Mouse (Mus musculus): Measurements from ENCODE around the gene Gale. TPM values are rescaled to one million over a fixed set of nuclear protein-coding genes. Genes with fewer than 3 reads are reported as not detected.

The Gale gene
- 15.9 TPM for polyA plus RNA-seq (2015; fragmentation: Illumina TruSeq; extraction: RNeasy Lipid Tissue Mini Kit (QIAGEN cat#74804); ENCODE audit: insufficient read depth, low read depth, low replicate concordance)

DNA sequence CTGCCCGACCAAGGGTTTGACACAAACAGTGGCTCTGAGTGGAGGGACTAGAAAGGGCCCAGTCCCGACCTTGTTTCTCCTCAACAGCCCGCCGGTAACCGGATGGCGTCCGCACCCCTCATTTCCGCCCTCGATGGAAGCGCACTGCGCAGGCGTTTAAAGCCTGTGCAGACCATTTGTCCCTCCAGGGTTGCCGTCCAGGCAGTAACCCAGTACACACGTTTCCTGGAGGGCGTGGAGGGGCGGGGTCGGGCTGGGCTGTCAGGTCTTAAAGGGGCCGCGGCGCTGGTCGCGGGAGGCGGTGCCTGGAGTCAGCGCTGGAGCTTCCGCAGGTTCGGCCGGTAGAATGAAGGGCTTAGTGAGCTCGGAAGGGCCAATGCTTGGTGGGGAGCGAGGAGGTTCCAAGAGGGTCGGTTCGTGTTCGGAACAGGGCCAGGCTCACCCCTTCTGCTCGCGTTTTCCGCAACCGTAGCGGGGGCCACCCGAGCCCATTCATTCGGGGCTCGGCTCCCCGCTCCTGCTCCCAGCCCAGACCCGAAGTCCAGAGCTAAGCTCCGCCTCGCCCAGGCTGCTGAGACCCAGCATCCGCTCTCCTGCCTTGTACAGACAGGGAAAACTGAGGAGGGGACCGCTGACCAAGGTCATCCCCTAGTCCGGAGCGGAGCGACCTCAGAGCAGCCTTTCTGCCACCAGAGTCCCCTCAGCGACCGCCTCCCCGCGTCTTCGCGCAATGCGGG lies at the start of gene Gale:
Gene Gale, plus strand, starts transcription at position 271 of the 737 bp plus-strand sequence.

DNA sequence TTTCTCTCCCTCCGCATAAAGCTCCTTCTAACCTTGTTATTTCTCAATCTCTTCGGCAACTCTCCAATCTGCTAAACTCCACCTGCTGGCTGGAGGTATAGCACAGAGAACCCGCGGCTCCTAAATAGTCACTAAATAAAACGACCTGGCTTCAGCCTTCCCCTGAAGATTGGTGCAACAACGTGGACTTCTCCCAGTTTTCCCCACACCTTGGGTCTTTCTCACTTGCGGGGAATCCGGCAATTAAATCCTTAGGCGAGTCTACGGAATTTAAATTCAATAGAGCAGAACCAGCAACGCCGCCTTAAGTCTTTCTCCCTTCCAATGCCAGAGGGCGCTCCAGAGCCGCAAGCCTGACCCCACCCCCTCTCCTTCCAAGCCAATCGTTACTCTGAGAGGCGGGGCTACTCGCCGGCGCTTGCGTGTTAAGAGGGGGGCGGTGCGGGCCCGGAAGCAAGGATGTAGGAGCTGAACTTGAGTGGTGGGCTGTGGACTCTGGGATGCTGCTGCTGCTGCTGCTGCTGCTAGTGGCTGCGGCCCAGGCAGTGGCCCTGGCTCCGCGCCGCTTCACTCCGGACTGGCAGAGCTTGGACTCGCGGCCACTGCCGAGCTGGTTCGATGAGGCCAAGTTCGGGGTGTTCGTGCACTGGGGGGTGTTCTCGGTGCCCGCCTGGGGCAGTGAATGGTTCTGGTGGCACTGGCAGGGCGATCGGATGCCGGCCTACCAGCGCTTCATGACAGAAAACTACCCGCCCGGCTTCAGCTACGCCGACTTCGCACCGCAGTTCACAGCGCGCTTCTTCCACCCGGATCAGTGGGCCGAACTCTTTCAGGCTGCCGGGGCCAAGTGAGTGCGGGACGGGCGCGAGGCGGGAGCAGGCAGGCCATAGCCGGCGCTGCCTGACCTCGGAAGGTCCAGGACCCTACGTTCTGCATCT lies 43.0 kb upstream of the Gale start, which contains the start of gene Fuca1:
Gene Fuca1, plus strand, starts transcription at position 432 of the 938 bp plus-strand sequence.

DNA sequence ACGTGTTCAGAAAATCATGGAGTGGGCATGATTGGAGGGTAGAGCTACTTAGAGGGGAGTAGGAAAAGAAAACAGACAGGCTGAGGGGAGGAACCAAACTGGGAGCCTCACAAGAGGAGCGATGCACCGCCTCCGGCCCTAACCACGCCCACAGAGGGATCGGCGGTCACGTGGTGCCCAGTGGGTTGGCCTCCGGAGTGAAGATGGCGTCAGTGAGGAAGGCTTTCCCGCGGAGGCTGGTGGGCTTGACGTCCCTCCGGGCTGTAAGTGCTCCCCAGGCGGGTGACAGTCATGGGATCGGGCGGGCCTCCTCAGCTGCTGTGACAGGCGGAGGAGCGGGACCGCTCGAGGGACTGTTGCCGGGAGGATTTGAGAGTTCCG lies 17.3 kb upstream of the Gale start, which contains the start of gene Hmgcl:
Gene Hmgcl, plus strand, starts transcription at position 171 of the 381 bp plus-strand sequence.

DNA sequence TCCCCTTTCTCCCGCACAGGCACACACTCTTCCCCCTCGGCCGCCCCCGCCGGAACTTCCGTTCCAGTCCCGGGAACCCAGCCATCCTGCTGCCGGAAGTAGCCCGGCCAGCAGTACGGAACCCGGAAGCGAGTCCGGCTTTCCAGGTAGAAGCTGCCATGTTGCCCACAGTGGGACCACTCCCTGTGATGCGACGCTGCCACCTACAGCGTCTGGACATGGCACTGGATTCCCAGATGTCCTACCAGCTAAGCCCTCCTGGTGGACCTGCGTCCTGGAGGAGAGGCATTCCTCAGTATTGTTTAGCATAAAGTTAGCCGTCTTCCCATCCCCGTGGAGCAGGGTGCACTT lies 9.0 kb downstream of the Gale start, which contains the start of gene Lypla2:
Gene Lypla2, minus strand, starts transcription at position 71 of the 351 bp plus-strand sequence.

DNA sequence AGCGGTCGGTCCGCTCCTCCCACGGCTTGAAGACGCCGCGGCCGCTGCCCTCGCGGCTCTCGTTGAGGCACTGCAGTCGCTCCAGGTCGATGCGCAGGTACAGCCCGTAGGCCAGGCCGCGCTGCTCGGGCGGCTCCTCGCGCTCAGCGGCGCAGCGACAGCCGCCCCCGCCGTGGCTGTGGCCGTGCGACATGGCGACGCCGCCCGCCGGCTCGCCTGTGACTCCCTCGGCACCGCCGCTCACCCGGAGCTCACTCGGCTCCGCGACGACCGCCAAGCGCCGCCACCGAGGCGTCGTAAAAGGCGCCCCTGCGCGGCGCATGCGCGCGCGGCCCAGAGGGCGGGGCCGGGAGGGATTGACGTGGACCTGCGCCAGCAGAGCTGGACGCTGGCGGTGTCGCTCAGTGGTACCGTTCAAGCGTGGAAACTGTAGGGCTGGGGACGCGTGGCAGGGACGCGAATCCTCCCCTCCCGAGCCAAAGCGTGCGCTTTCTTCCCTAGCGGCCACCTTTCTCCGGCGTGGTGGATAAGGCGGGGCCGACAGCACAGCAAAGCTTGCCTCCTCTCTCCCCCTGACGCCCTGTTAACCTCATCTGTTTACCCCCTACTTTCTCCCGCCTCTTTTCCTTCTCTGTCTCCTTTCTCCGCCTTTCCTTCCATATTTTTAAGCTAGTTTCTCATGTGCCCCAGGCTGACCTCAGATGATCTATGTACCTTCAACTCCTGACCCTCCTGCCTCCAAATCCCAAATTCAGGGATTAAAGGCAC lies 23.6 kb downstream of the Gale start, which contains the start of gene Pithd1:
Gene Pithd1, minus strand, starts transcription at position 322 of the 768 bp plus-strand sequence.

Other genes starting within 250 kb of the Gale start
- 3.6 TPM for gene Il22ra1, start 235.6 kb upstream of the Gale start, polyA plus RNA-seq (2015; fragmentation: Illumina TruSeq; extraction: RNeasy Lipid Tissue Mini Kit (QIAGEN cat#74804); ENCODE audit: insufficient read depth, low read depth, low replicate concordance)
- gene Myom3, start 204.0 kb upstream of the Gale start, polyA plus RNA-seq (2015; fragmentation: Illumina TruSeq; extraction: RNeasy Lipid Tissue Mini Kit (QIAGEN cat#74804); ENCODE audit: insufficient read depth, low read depth, low replicate concordance): 2.3 TPM
- 18.5 TPM for gene Srsf10, start 108.0 kb upstream of the Gale start, polyA plus RNA-seq (2015; fragmentation: Illumina TruSeq; extraction: RNeasy Lipid Tissue Mini Kit (QIAGEN cat#74804); ENCODE audit: insufficient read depth, low read depth, low replicate concordance)
- gene Pnrc2, start 89.9 kb upstream of the Gale start, polyA plus RNA-seq (2015; fragmentation: Illumina TruSeq; extraction: RNeasy Lipid Tissue Mini Kit (QIAGEN cat#74804); ENCODE audit: insufficient read depth, low read depth, low replicate concordance): 26.0 TPM
- gene Cnr2, start 68.3 kb upstream of the Gale start, polyA plus RNA-seq (2015; fragmentation: Illumina TruSeq; extraction: RNeasy Lipid Tissue Mini Kit (QIAGEN cat#74804); ENCODE audit: insufficient read depth, low read depth, low replicate concordance): 0.20 TPM
- 27.0 TPM for gene Fuca1, start 43.0 kb upstream of the Gale start, polyA plus RNA-seq (2015; fragmentation: Illumina TruSeq; extraction: RNeasy Lipid Tissue Mini Kit (QIAGEN cat#74804); ENCODE audit: insufficient read depth, low read depth, low replicate concordance)
- gene Hmgcl, start 17.3 kb upstream of the Gale start, polyA plus RNA-seq (2015; fragmentation: Illumina TruSeq; extraction: RNeasy Lipid Tissue Mini Kit (QIAGEN cat#74804); ENCODE audit: insufficient read depth, low read depth, low replicate concordance): 13.4 TPM
- gene Lypla2, start 8.9 kb downstream of the Gale start, polyA plus RNA-seq (2015; fragmentation: Illumina TruSeq; extraction: RNeasy Lipid Tissue Mini Kit (QIAGEN cat#74804); ENCODE audit: insufficient read depth, low read depth, low replicate concordance): 28.8 TPM
- 6.3 TPM for gene Pithd1, start 23.5 kb downstream of the Gale start, polyA plus RNA-seq (2015; fragmentation: Illumina TruSeq; extraction: RNeasy Lipid Tissue Mini Kit (QIAGEN cat#74804); ENCODE audit: insufficient read depth, low read depth, low replicate concordance)
- gene Eloa, start 58.0 kb downstream of the Gale start, polyA plus RNA-seq (2015; fragmentation: Illumina TruSeq; extraction: RNeasy Lipid Tissue Mini Kit (QIAGEN cat#74804); ENCODE audit: insufficient read depth, low read depth, low replicate concordance): 6.1 TPM
- gene Rpl11, start 89.7 kb downstream of the Gale start, polyA plus RNA-seq (2015; fragmentation: Illumina TruSeq; extraction: RNeasy Lipid Tissue Mini Kit (QIAGEN cat#74804); ENCODE audit: insufficient read depth, low read depth, low replicate concordance): 367 TPM
- gene Id3, start 179.8 kb downstream of the Gale start, polyA plus RNA-seq (2015; fragmentation: Illumina TruSeq; extraction: RNeasy Lipid Tissue Mini Kit (QIAGEN cat#74804); ENCODE audit: insufficient read depth, low read depth, low replicate concordance): 40.0 TPM
- gene E2f2, start 208.7 kb downstream of the Gale start, polyA plus RNA-seq (2015; fragmentation: Illumina TruSeq; extraction: RNeasy Lipid Tissue Mini Kit (QIAGEN cat#74804); ENCODE audit: insufficient read depth, low read depth, low replicate concordance): 0.87 TPM
- gene Asap3, start 242.6 kb downstream of the Gale start, polyA plus RNA-seq (2015; fragmentation: Illumina TruSeq; extraction: RNeasy Lipid Tissue Mini Kit (QIAGEN cat#74804); ENCODE audit: insufficient read depth, low read depth, low replicate concordance): 5.5 TPM

Data from pancreas, adult 10 weeks (tissue).